In the genomic region with DNA sequence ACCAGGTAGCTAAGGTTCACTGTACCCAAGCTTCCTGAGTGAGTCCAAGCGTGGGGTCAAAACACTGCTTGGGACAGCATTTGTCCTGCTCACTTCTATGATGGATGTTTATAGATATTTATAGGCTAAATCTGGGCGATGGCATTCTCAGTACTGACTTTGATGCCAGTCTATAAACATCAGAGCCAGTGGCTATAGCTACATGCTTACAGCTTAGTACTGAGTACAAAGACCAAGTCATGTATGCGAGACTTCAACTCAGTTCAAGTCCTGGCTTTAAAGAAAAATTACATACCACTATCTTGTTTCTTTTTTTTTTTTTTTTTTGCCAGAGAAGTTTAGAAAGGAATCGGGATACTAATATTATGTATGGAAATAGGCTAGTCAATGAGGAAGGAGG, we compare ENCODE assay signal across 15 mouse cellular contexts. TPM values are rescaled to one million over a fixed set of nuclear protein-coding genes. Genes with fewer than 3 reads are reported as not detected.
DNase-seq lines count a peak whose midpoint lies in the region; ATAC-seq and TF ChIP-seq lines count a peak whose summit lies in the region.
"Had no signal": no experiment of that assay in that cellular context is flagged by ENCODE, and none has a peak within 500 bp of the region (broad histone marks: within the 10 kb centered on the region; RNA-seq: fewer than 3 reads in every experiment).

No protein-coding gene starts in this region.

- no peak overlapping the region for H3K4me2 ChIP-seq in heart, embryonic 12.5 days
- H3K4me2 ChIP-seq in hindbrain, embryonic 11.5 days (replicated peaks; ENCODE audit: low read depth, low read length), result no peak overlapping the region
- no peak overlapping the region for H3K4me2 ChIP-seq in midbrain, embryonic 14.5 days (ENCODE audit: low read length)
- H3K4me2 ChIP-seq: embryonic facial prominence, embryonic 13.5 days; limb, embryonic 15.5 days had no signal

- no peak overlapping the region for H3K9ac ChIP-seq in heart, embryonic 12.5 days
- no peak overlapping the region for H3K9ac ChIP-seq in hindbrain, embryonic 11.5 days (ENCODE audit: low read depth, low read length)
- no peak overlapping the region; the same call in 1 of the 2 replicates for H3K9ac ChIP-seq in midbrain, embryonic 14.5 days (replicated peaks; ENCODE audit: low read length)
- H3K9ac ChIP-seq: embryonic facial prominence, embryonic 13.5 days; limb, embryonic 15.5 days had no signal

- peaks cover 22% of the 10 kb centered on the region for H3K4me1 ChIP-seq in heart, embryonic 12.5 days (replicated peaks)
- H3K4me1 ChIP-seq in embryonic fibroblast, embryonic 13.5 days (ENCODE audit: control insufficient read depth, insufficient read depth, low read length), result peaks cover 18% of the 10 kb centered on the region
- H3K4me1 ChIP-seq in hindbrain, embryonic 11.5 days (replicated peaks; ENCODE audit: control insufficient read depth, insufficient read depth, low read length), result peaks cover 7% of the 10 kb centered on the region
- 0 out of 2 replicates have a peak, but pooled peaks cover 3% of the 10 kb centered on the region for H3K4me1 ChIP-seq in midbrain, embryonic 14.5 days (ENCODE audit: control insufficient read depth, insufficient read depth, low read length)
- H3K4me1 ChIP-seq: embryonic facial prominence, embryonic 13.5 days; limb, embryonic 15.5 days had no signal

- peak overlapping the region; percentile 62 for H3K27ac ChIP-seq in heart, embryonic 12.5 days (ENCODE audit: poor library complexity, severe bottlenecking)
- H3K27ac ChIP-seq in embryonic fibroblast, embryonic 13.5 days (ENCODE audit: insufficient read depth, low read length), result peak overlapping the region; percentile 66
- peak overlapping the region; percentile 87 for H3K27ac ChIP-seq in hindbrain, embryonic 11.5 days (ENCODE audit: low read depth, low read length)
- peak overlapping the region; percentile 75 for H3K27ac ChIP-seq in midbrain, embryonic 14.5 days (replicated peaks; ENCODE audit: low read depth, low read length)
- H3K27ac ChIP-seq: embryonic facial prominence, embryonic 13.5 days had no signal

- H3K36me3 ChIP-seq in heart, embryonic 12.5 days, result peaks cover 54% of the 10 kb centered on the region
- H3K36me3 ChIP-seq in hindbrain, embryonic 11.5 days (ENCODE audit: control insufficient read depth, insufficient read depth, low read length), result peaks cover 14% of the 10 kb centered on the region
- H3K36me3 ChIP-seq in midbrain, embryonic 14.5 days (ENCODE audit: control insufficient read depth, insufficient read depth, low read length), result peaks cover 78% of the 10 kb centered on the region

- no peak overlapping the region for H3K4me3 ChIP-seq in heart, embryonic 12.5 days
- H3K4me3 ChIP-seq in embryonic fibroblast, embryonic 13.5 days (ENCODE audit: insufficient read depth, low read length), result no peak overlapping the region
- no peak overlapping the region for H3K4me3 ChIP-seq in hindbrain, embryonic 11.5 days (ENCODE audit: low read depth, low read length)
- H3K4me3 ChIP-seq in midbrain, embryonic 14.5 days (replicated peaks; ENCODE audit: low read depth, low read length), result no peak overlapping the region
- H3K4me3 ChIP-seq: embryonic facial prominence, embryonic 13.5 days; limb, embryonic 15.5 days; myocyte had no signal

- H3K27me3 ChIP-seq in heart, embryonic 12.5 days (replicated peaks), result no peaks in the 10 kb centered on the region
- no peaks in the 10 kb centered on the region for H3K27me3 ChIP-seq in hindbrain, embryonic 11.5 days (ENCODE audit: control insufficient read depth, insufficient read depth, low read length)
- no peaks in the 10 kb centered on the region for H3K27me3 ChIP-seq in midbrain, embryonic 14.5 days (ENCODE audit: control insufficient read depth, insufficient read depth, low read length)
- H3K27me3 ChIP-seq: embryonic facial prominence, embryonic 13.5 days; limb, embryonic 15.5 days had no signal

- no peaks in the 10 kb centered on the region for H3K9me3 ChIP-seq in heart, embryonic 12.5 days (replicated peaks)
- no peaks in the 10 kb centered on the region for H3K9me3 ChIP-seq in hindbrain, embryonic 11.5 days (ENCODE audit: control insufficient read depth, low read length)
- no peaks in the 10 kb centered on the region for H3K9me3 ChIP-seq in midbrain, embryonic 14.5 days (ENCODE audit: control insufficient read depth, low read length)
- H3K9me3 ChIP-seq: embryonic facial prominence, embryonic 13.5 days; limb, embryonic 15.5 days had no signal

- WGBS in heart, embryonic 12.5 days, result 83% methylated on average over 4 of the region's 4 CpGs
- WGBS in hindbrain, embryonic 11.5 days, result 50% methylated on average over 4 of the region's 4 CpGs
- WGBS in midbrain, embryonic 14.5 days, result 40% methylated on average over 4 of the region's 4 CpGs

- intact Hi-C loops in heart, postnatal 25 days (cut with DNase I), result loop anchor here (10.0 kb wide), 1 partner anchor 50 kb away; a partner anchor contains a TSS

- no peak for DNase-seq in heart, postnatal 25 days (ENCODE audit: low spot score)
- peak; percentile 23 for DNase-seq in hindbrain, embryonic 11.5 days (ENCODE audit: low spot score)
- no peak for DNase-seq in midbrain, embryonic 14.5 days
- DNase-seq in kidney, adult 8-10 months, result no peak
- DNase-seq: B cell, adult 2 months; cerebellum, adult 9-11 months; kidney, adult 9 months; layer of hippocampus, postnatal 36 days had no signal

- no peak for TF ChIP-seq POLR2A in embryonic fibroblast, embryonic 13.5 days (IDR thresholded peaks at IDR 0.05; ENCODE audit: low read depth, low read length)

- no peak for ATAC-seq in heart, embryonic 12.5 days (ENCODE audit: insufficient number of reproducible peaks, low FRiP score)
- peak; percentile 40; the same call in 1 of the 2 replicates for ATAC-seq in hindbrain, embryonic 11.5 days (ENCODE audit: low FRiP score)
- ATAC-seq in midbrain, embryonic 14.5 days (ENCODE audit: low FRiP score, low TSS enrichment), result no peak
- no peak for ATAC-seq in granulocyte monocyte progenitor cell, adult 5-6 weeks (replicated peaks; ENCODE audit: poor library complexity, severe bottlenecking)
- ATAC-seq in megakaryocyte progenitor cell, adult 5-6 weeks (replicated peaks; ENCODE audit: poor library complexity), result no peak

- no peak for TF ChIP-seq CTCF in embryonic fibroblast, embryonic 13.5 days (IDR thresholded peaks at IDR 0.05; ENCODE audit: borderline replicate concordance, insufficient read depth, low read length)

RNA-seq across cellular contexts. Expression of a gene that starts 52.7 kb away (rescaled TPM):
- polyA plus RNA-seq in heart, embryonic 12.5 days (2016; fragmentation: Nextera tagmentation; extraction: Ambion mirVana), result 60.1 and 62.9 TPM in 2 replicates
- 100 to 1,000 TPM; 149 to 151 TPM for total RNA-seq in heart, postnatal 25 days (2021)
- polyA plus RNA-seq in embryonic fibroblast, embryonic 13.5 days (2011; ENCODE audit: insufficient read length, low read depth, missing spikeins), result 79.8 and 84.1 TPM in 2 replicates
- 113 and 173 TPM in 2 replicates for polyA plus RNA-seq in hindbrain, embryonic 11.5 days (2014; fragmentation: Nextera tagmentation; extraction: Ambion mirVana)
- 152 and 202 TPM in 2 replicates for polyA plus RNA-seq in midbrain, embryonic 14.5 days (2014; fragmentation: Nextera tagmentation; extraction: Ambion mirVana)
- 15.2 and 24.2 TPM in 2 replicates for total RNA-seq in granulocyte monocyte progenitor cell, adult 5-6 weeks (2014; fragmentation: Nextera tagmentation)
- 25.5 and 26.3 TPM in 2 replicates for total RNA-seq in granulocyte monocyte progenitor cell, adult 5-6 weeks (2017)
- 18.6 and 21.5 TPM in 2 replicates for total RNA-seq in megakaryocyte progenitor cell, adult 5-6 weeks (2015)
- 25.9 and 28.4 TPM in 2 replicates for total RNA-seq in megakaryocyte progenitor cell, adult 5-6 weeks (2017)
